Mouse (Mus musculus) forebrain, embryonic 16.5 days (tissue): Measurements from ENCODE around the gene Olfr975. TPM values are rescaled to one million over a fixed set of nuclear protein-coding genes. Genes with fewer than 3 reads are reported as not detected.

Experiments
- ATAC-seq: fragments of 200-750 bp; cut with Nextera tagmentation; 2 replicates; pipeline ENCODE4 v1.8.0; 2017; ENCODE audit warnings: mild to moderate bottlenecking, moderate library complexity
- H3K27ac ChIP-seq: fragments of 300-500 bp; sonication (generic); 2 replicates; pipeline ENCODE4 v1.5.1; 2014; ENCODE audit warnings: low read length, control low read depth
- H3K27me3 ChIP-seq: fragments of 300-500 bp; sonication (generic); replicated peaks from 2 replicates; pipeline ENCODE4 v1.6.1; 2014; ENCODE audit warnings: low read length; ENCODE audit not compliant: control insufficient read depth, insufficient read depth
- H3K36me3 ChIP-seq: fragments of 300-500 bp; sonication (generic); 2 replicates; pipeline ENCODE4 v1.6.1; 2014; ENCODE audit not compliant: control insufficient read depth, insufficient read depth
- H3K4me1 ChIP-seq: fragments of 300-500 bp; sonication (generic); replicated peaks from 2 replicates; pipeline ENCODE4 v1.6.1; 2014; ENCODE audit warnings: low read length; ENCODE audit not compliant: control insufficient read depth, insufficient read depth
- H3K4me2 ChIP-seq: fragments of 300-500 bp; sonication (generic); 2 replicates; pipeline ENCODE4 v1.6.1; 2014; ENCODE audit warnings: mild to moderate bottlenecking, low read length, control low read depth
- H3K4me3 ChIP-seq: fragments of 300-500 bp; sonication (generic); replicated peaks from 2 replicates; pipeline ENCODE4 v1.5.1; 2014; ENCODE audit warnings: mild to moderate bottlenecking, low read length, control low read depth
- H3K9ac ChIP-seq: fragments of 300-500 bp; sonication (generic); replicated peaks from 2 replicates; pipeline ENCODE4 v1.6.1; 2014; ENCODE audit warnings: low read depth, low read length, control low read depth
- H3K9me3 ChIP-seq: fragments of 300-500 bp; sonication (generic); 2 replicates; pipeline ENCODE4 v1.6.1; 2016; ENCODE audit warnings: low read length; ENCODE audit not compliant: control insufficient read depth
- WGBS: fragments of 180-500 bp; shearing (Covaris S2); extraction: QIAGEN DNeasy Blood & Tissue Kit; methylation state at CpG from one replicate; pipeline ENCODE4 v1.1.7; 2014; 5-methylcytosine and 5-hydroxymethylcytosine counted together
- polyA plus RNA-seq: library from polyadenylated mRNA; unstranded; fragments of >200 nt; fragmentation: Nextera tagmentation; extraction: Ambion mirVana; gene quantifications from 2 replicates; pipeline ENCODE4 v1.2.1, GENCODE M21; 2015

Gene Olfr975
- polyA plus RNA-seq, 1 experiment from 2014 or later = not detected

DNA sequence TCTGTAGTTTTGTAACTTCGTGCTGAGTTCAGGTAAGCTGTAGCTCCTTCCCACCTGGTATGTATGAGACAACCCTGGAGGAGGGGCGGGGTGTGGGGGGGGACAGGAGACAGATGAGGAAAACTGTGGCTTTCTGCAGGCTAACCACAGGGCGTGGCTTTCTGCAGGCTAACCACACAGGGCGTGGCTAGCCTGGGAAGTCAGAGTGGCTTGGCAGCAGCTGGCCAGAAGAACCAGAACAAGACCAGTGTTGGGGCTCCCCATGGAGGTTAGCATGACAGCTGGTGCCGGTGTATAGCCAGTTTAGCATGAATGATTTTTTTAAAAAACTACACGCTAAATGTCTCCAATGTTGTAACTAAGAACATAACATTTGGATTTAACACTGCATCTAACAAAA, 46.7 kb downstream of the Olfr975 start:
- H3K9me3 ChIP-seq = no peaks in the 10 kb centered on the region
- no peak for ATAC-seq
- no peaks in the 10 kb centered on the region for H3K27me3 ChIP-seq
- no peak overlapping the region for H3K4me3 ChIP-seq
- H3K4me1 ChIP-seq = no peaks in the 10 kb centered on the region
- WGBS = 83% methylated on average over 6 of the region's 6 CpGs
- no peak overlapping the region for H3K27ac ChIP-seq
- no peak overlapping the region for H3K9ac ChIP-seq
- H3K36me3 ChIP-seq = no peaks in the 10 kb centered on the region
- no peak overlapping the region for H3K4me2 ChIP-seq

Other genes with a start within 250 kb of the Olfr975 start
- not detected in 2 replicates for gene Olfr149, start 244.9 kb downstream of the Olfr975 start, polyA plus RNA-seq
- not detected in 2 replicates for gene Olfr965, start 240.7 kb downstream of the Olfr975 start, polyA plus RNA-seq
- gene Olfr150, start 221.1 kb downstream of the Olfr975 start, polyA plus RNA-seq = not detected in 2 replicates
- not detected in 2 replicates for gene Olfr967, start 205.8 kb downstream of the Olfr975 start, polyA plus RNA-seq
- not detected in 2 replicates for gene Olfr968, start 168.8 kb downstream of the Olfr975 start, polyA plus RNA-seq
- gene Olfr969, start 161.1 kb downstream of the Olfr975 start, polyA plus RNA-seq = not detected in 2 replicates
- not detected in 2 replicates for gene Olfr970, start 143.2 kb downstream of the Olfr975 start, polyA plus RNA-seq
- gene Olfr971, start 115.2 kb downstream of the Olfr975 start, polyA plus RNA-seq = not detected in 2 replicates
- gene Olfr972, start 85.6 kb downstream of the Olfr975 start, polyA plus RNA-seq = not detected in 2 replicates
- not detected in 2 replicates for gene Olfr229, start 44.7 kb downstream of the Olfr975 start, polyA plus RNA-seq
- gene Olfr974, start 14.5 kb downstream of the Olfr975 start, polyA plus RNA-seq = not detected in 2 replicates
- gene Olfr976, start 9.1 kb upstream of the Olfr975 start, polyA plus RNA-seq = not detected in 2 replicates
- not detected in 2 replicates for gene Olfr978, start 40.1 kb upstream of the Olfr975 start, polyA plus RNA-seq
- gene Olfr979, start 51.4 kb upstream of the Olfr975 start, polyA plus RNA-seq = not detected in 2 replicates
- gene Olfr980, start 57.5 kb upstream of the Olfr975 start, polyA plus RNA-seq = not detected in 2 replicates
- not detected in 2 replicates for gene Olfr981, start 69.4 kb upstream of the Olfr975 start, polyA plus RNA-seq
- not detected in 2 replicates for gene Olfr982, start 121.8 kb upstream of the Olfr975 start, polyA plus RNA-seq
- not detected in 2 replicates for gene Olfr983, start 141.5 kb upstream of the Olfr975 start, polyA plus RNA-seq
- not detected in 2 replicates for gene Olfr984, start 162.2 kb upstream of the Olfr975 start, polyA plus RNA-seq
- not detected in 2 replicates for gene Olfr985, start 178.1 kb upstream of the Olfr975 start, polyA plus RNA-seq
- gene Tmem225, start 196.1 kb upstream of the Olfr975 start, polyA plus RNA-seq = not detected in 2 replicates
- gene Olfr986, start 228.9 kb upstream of the Olfr975 start, polyA plus RNA-seq = not detected in 2 replicates
- gene Zfp202, start 240.3 kb upstream of the Olfr975 start, polyA plus RNA-seq = 11.0 and 12.0 TPM in 2 replicates